Mouse (Mus musculus) liver, embryonic 11.5 days (tissue): Measurements from ENCODE around the gene Catsperg2. TPM values are rescaled to one million over a fixed set of nuclear protein-coding genes. Genes with fewer than 3 reads are reported as not detected.

ENCODE experiments used
- microRNA counts: library from miRNA; unstranded; fragments of <30 nt; microRNA quantifications from one replicate; lab custom pipeline; 2015
- microRNA-seq: library from miRNA; unstranded; fragments of <30 nt; microRNA quantifications from one replicate; pipeline ENCODE4, GENCODE M21; 2017; ENCODE audit warnings: borderline number of aligned reads
- polyA plus RNA-seq: library from polyadenylated mRNA; unstranded; fragments of >200 nt; fragmentation: Nextera tagmentation; extraction: Ambion mirVana; gene quantifications from 2 replicates; pipeline ENCODE4 v1.2.1, GENCODE M21; 2014

Catsperg2 gene
- polyA plus RNA-seq, 1 experiment from 2014 or later, result not detected

MicroRNAs within 50 kb of the gene (microRNA counts, 519-probe panel; counts per million panel counts)
- microRNA mmu-miR-1964 (lab: Ali Mortazavi, UCI), result not detected

Small RNA genes within 50 kb of the gene (microRNA-seq; reads per million reads assigned to microRNA genes)
- 6.7 reads per million, percentile 17 among the genes with 10 or more reads in this experiment for gene Mir1964

Other genes with a start within 250 kb of the Catsperg2 start
- gene Sipa1l3, start 208.4 kb downstream of the Catsperg2 start, polyA plus RNA-seq, result 9.0 and 10.1 TPM in 2 replicates
- gene Zfp84, start 41.5 kb upstream of the Catsperg2 start, polyA plus RNA-seq, result 9.6 and 10.2 TPM in 2 replicates
- gene Zfp30, start 57.0 kb upstream of the Catsperg2 start, polyA plus RNA-seq, result 2.4 and 3.0 TPM in 2 replicates
- gene Zfp790, start 89.1 kb upstream of the Catsperg2 start, polyA plus RNA-seq, result 9.0 and 10.0 TPM in 2 replicates
- gene Zfp940, start 126.6 kb upstream of the Catsperg2 start, polyA plus RNA-seq, result 3.9 TPM in 2 replicates
- 3.9 and 5.7 TPM in 2 replicates for gene Zfp420, start 132.9 kb upstream of the Catsperg2 start, polyA plus RNA-seq
- gene Zfp27, start 179.5 kb upstream of the Catsperg2 start, polyA plus RNA-seq, result 4.9 and 5.8 TPM in 2 replicates
- 2.2 and 2.3 TPM in 2 replicates for gene Zfp383, start 181.2 kb upstream of the Catsperg2 start, polyA plus RNA-seq
- gene Zfp74, start 227.1 kb upstream of the Catsperg2 start, polyA plus RNA-seq, result 6.7 and 7.0 TPM in 2 replicates